ENCODE assay signal across 8 mouse cellular contexts in the genomic region with DNA sequence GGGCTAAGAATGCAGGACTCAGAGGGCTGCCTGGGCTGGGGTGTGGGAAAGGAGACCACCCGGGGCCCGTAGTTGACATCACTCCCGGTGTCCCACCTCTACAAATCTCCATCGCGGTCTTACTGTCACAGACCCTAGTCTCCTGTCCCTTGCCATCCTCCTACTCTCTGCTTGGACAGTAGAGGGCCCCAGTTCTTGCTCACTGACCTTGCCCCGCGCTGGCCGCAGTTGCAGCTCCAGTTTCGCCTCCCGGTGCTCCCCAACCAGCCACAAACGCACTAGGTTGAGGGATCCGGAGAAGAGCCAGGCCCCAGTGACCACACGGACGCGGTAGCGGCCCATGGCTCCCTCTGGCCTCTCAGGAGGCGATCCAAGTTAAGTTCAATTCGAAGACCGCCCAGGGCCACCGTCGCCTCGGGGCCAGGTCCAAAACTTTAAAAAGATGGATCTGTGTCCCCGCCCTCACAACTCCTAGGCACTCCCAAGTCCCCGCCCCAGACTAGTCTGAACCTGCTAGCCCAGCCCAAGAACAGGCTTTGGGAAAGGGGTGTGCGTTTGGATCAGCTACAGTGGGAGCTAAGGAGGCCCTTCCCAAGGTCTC. TPM values are rescaled to one million over a fixed set of nuclear protein-coding genes. Genes with fewer than 3 reads are reported as not detected.
DNase-seq lines count a peak whose midpoint lies in the region; ATAC-seq and TF ChIP-seq lines count a peak whose summit lies in the region.

Gene Alox12 (minus strand): TSS at position 423 of the 601 bp plus-strand sequence.

- H3K27ac ChIP-seq in embryonic facial prominence, embryonic 11.5 days (replicated peaks; ENCODE audit: low read depth, low read length) = no peak within 1 kb of the TSS
- no peak within 1 kb of the TSS for H3K27ac ChIP-seq in heart, postnatal 0 days (ENCODE audit: low read depth)
- H3K27ac ChIP-seq in midbrain, embryonic 10.5 days (replicated peaks) = no peak within 1 kb of the TSS; the same call in 1 of the 2 replicates

- under 1% methylated on average over 25 of the region's 25 CpGs for WGBS in embryonic facial prominence, embryonic 11.5 days
- under 1% methylated on average over 25 of the region's 25 CpGs for WGBS in heart, postnatal 0 days
- WGBS in midbrain, embryonic 10.5 days = 1% methylated on average over 25 of the region's 25 CpGs

- no peak for TF ChIP-seq EP300 in heart, postnatal 0 days (IDR thresholded peaks at IDR 0.05; ENCODE audit: low read depth)

- H3K4me3 ChIP-seq in embryonic facial prominence, embryonic 11.5 days (ENCODE audit: low read depth, low read length) = peak within 1 kb of the TSS; percentile 19
- peak within 1 kb of the TSS; percentile 37 for H3K4me3 ChIP-seq in heart, postnatal 0 days (ENCODE audit: low read depth, low read length)
- peak within 1 kb of the TSS; percentile 49 for H3K4me3 ChIP-seq in midbrain, embryonic 10.5 days

- no peaks in the 10 kb centered on the region for H3K9me3 ChIP-seq in embryonic facial prominence, embryonic 11.5 days (replicated peaks; ENCODE audit: control insufficient read depth, low read length)
- H3K9me3 ChIP-seq in heart, postnatal 0 days (replicated peaks; ENCODE audit: control insufficient read depth, low read length) = no peaks in the 10 kb centered on the region
- no peaks in the 10 kb centered on the region for H3K9me3 ChIP-seq in midbrain, embryonic 10.5 days (replicated peaks)

- TF ChIP-seq CTCF in heart, postnatal 0 days (IDR thresholded peaks at IDR 0.05; ENCODE audit: low read depth) = peak; percentile 58

- 0 out of 2 replicates have a peak within 1 kb of the TSS, but pooled peaks have one; percentile 14 for H3K9ac ChIP-seq in embryonic facial prominence, embryonic 11.5 days (replicated peaks; ENCODE audit: low read length)
- H3K9ac ChIP-seq in heart, postnatal 0 days (replicated peaks; ENCODE audit: low read depth, low read length) = peak within 1 kb of the TSS; percentile 45

- no peaks in the 10 kb centered on the region for H3K36me3 ChIP-seq in embryonic facial prominence, embryonic 11.5 days (replicated peaks; ENCODE audit: control insufficient read depth, insufficient read depth, low read depth, low read length)
- no peaks in the 10 kb centered on the region for H3K36me3 ChIP-seq in heart, postnatal 0 days (replicated peaks; ENCODE audit: control insufficient read depth, insufficient read depth, low read length)
- H3K36me3 ChIP-seq in midbrain, embryonic 10.5 days = no peaks in the 10 kb centered on the region

- ATAC-seq in embryonic facial prominence, embryonic 11.5 days (replicated peaks; ENCODE audit: insufficient number of reproducible peaks, low FRiP score, low TSS enrichment, low read depth) = no peak
- peak; percentile 59 for ATAC-seq in heart, postnatal 0 days (ENCODE audit: insufficient read depth, low read depth)
- no peak for ATAC-seq in megakaryocyte-erythroid progenitor cell, adult 5-6 weeks (replicated peaks; ENCODE audit: low FRiP score, low TSS enrichment, poor library complexity, severe bottlenecking)

- peaks cover 29% of the 10 kb centered on the region for H3K27me3 ChIP-seq in embryonic facial prominence, embryonic 11.5 days (ENCODE audit: control insufficient read depth, insufficient read depth, low read length)
- peaks cover 38% of the 10 kb centered on the region for H3K27me3 ChIP-seq in heart, postnatal 0 days (ENCODE audit: control insufficient read depth, insufficient read depth, low read length)
- peaks cover 65% of the 10 kb centered on the region for H3K27me3 ChIP-seq in midbrain, embryonic 10.5 days (ENCODE audit: low read depth, poor library complexity, severe bottlenecking)

- peak; percentile 34 to 37 for DNase-seq in cerebellum, adult 18-20 months
- no peak for DNase-seq in cerebellum, adult 11-12 months
- peak; percentile 43 for DNase-seq in embryonic facial prominence, embryonic 11.5 days (ENCODE audit: low spot score)
- peak; percentile 53 for DNase-seq in heart, postnatal 0 days (ENCODE audit: low spot score)
- peak; percentile 62 to 73 for DNase-seq in kidney, postnatal 4 days
- DNase-seq in midbrain, embryonic 10.5 days (ENCODE audit: low spot score) = peak; percentile 67
- peak; percentile 30 for DNase-seq in yolk sac, embryonic 10.5 days (ENCODE audit: low spot score)

- peak within 1 kb of the TSS; percentile 27 for H3K4me2 ChIP-seq in embryonic facial prominence, embryonic 11.5 days (ENCODE audit: low read depth, low read length)
- peak within 1 kb of the TSS; percentile 62 for H3K4me2 ChIP-seq in heart, postnatal 0 days (ENCODE audit: low read depth, low read length)

- H3K4me1 ChIP-seq in embryonic facial prominence, embryonic 11.5 days (ENCODE audit: control insufficient read depth, insufficient read depth, low read length) = no peaks in the 10 kb centered on the region; the same call in 1 of the 2 replicates
- H3K4me1 ChIP-seq in heart, postnatal 0 days (ENCODE audit: control insufficient read depth, insufficient read depth) = no peaks in the 10 kb centered on the region
- H3K4me1 ChIP-seq in midbrain, embryonic 10.5 days = peaks cover 18% of the 10 kb centered on the region

RNA-seq across cellular contexts. Expression of gene Alox12, which starts in this region (rescaled TPM):
- polyA plus RNA-seq in embryonic facial prominence, embryonic 11.5 days (2014; fragmentation: Nextera tagmentation; extraction: Ambion mirVana) = 3.2 and 4.1 TPM in 2 replicates
- total RNA-seq in heart, postnatal 0 days (2014; rRNA removed; ENCODE audit: low replicate concordance) = 1.4 and 2.5 TPM in 2 replicates
- 2.3 TPM in 2 replicates for polyA plus RNA-seq in heart, postnatal 0 days (2015; fragmentation: Nextera tagmentation; extraction: Ambion mirVana)
- 2.5 TPM in 2 replicates for polyA plus RNA-seq in midbrain, embryonic 10.5 days (2016; fragmentation: Nextera tagmentation; extraction: Ambion mirVana)
- 0.48 TPM in 1 of 2 replicates, not detected in the other for total RNA-seq in megakaryocyte-erythroid progenitor cell, adult 5-6 weeks (2014; fragmentation: Nextera tagmentation)
- 0.11 and 0.42 TPM in 2 replicates for total RNA-seq in megakaryocyte-erythroid progenitor cell, adult 5-6 weeks (2017)
